Mouse (Mus musculus) liver, embryonic 14.5 days (tissue): Measurements from ENCODE around the gene Tmem270. TPM values are rescaled to one million over a fixed set of nuclear protein-coding genes. Genes with fewer than 3 reads are reported as not detected.

ENCODE experiments used
- ATAC-seq: fragments of 200-750 bp; cut with Nextera tagmentation; 2 replicates; pipeline ENCODE4 v1.8.0; 2017; ENCODE audit warnings: moderate number of reproducible peaks, mild to moderate bottlenecking, moderate library complexity; ENCODE audit not compliant: insufficient read depth
- DNase-seq, 3 experiments: peaks; one replicate each; pipeline ENCODE4 v3.0.0-alpha.2; 2012 to 2013; ENCODE audit warnings: low read depth in 3 of 3, low spot score in 3 of 3
- H3K27ac ChIP-seq: fragments of 300-500 bp; sonication (generic); 2 replicates; pipeline ENCODE4 v1.5.1; 2014; ENCODE audit warnings: moderate library complexity, mild to moderate bottlenecking, control low read depth, inconsistent platforms
- H3K27me3 ChIP-seq: fragments of 300-500 bp; sonication (generic); 2 replicates; pipeline ENCODE4 v1.6.1; 2014; ENCODE audit warnings: mild to moderate bottlenecking, low read length, moderate library complexity; ENCODE audit not compliant: control insufficient read depth, insufficient read depth
- H3K36me3 ChIP-seq: fragments of 300-500 bp; sonication (generic); replicated peaks from 2 replicates; pipeline ENCODE4 v1.6.1; 2014; ENCODE audit warnings: low read depth; ENCODE audit not compliant: control insufficient read depth, insufficient read depth
- H3K4me1 ChIP-seq, 2 experiments: fragments of 200-500 bp in 1 of 2; fragments of 300-500 bp in 1 of 2; sonication (generic) in 1 of 2; replicated peaks; 2 replicates each; pipeline ENCODE4 v1.6.1; 2012 to 2014; ENCODE audit warnings: antibody characterized with exemption in 1 of 2, inconsistent platforms in 1 of 2, low read length in 1 of 2; ENCODE audit not compliant: control insufficient read depth in 2 of 2, insufficient read depth in 2 of 2
- H3K4me2 ChIP-seq: fragments of 300-500 bp; sonication (generic); 2 replicates; pipeline ENCODE4 v1.6.1; 2014; ENCODE audit warnings: low read depth, mild to moderate bottlenecking, control low read depth, moderate library complexity
- H3K4me3 ChIP-seq, 2 experiments: fragments of 200-500 bp in 1 of 2; fragments of 300-500 bp in 1 of 2; sonication (generic) in 1 of 2; 2 replicates each; pipeline ENCODE4 v1.5.1; 2012 to 2014; ENCODE audit warnings: low read depth in 2 of 2, low read length in 2 of 2, mild to moderate bottlenecking in 2 of 2, control low read depth in 1 of 2, inconsistent platforms in 1 of 2, moderate library complexity in 1 of 2; ENCODE audit not compliant: insufficient read depth in 1 of 2
- H3K9ac ChIP-seq: fragments of 300-500 bp; sonication (generic); replicated peaks from 2 replicates; pipeline ENCODE4 v1.6.1; 2014; ENCODE audit warnings: mild to moderate bottlenecking, control low read depth, moderate library complexity
- H3K9me3 ChIP-seq: fragments of 300-500 bp; sonication (generic); 2 replicates; pipeline ENCODE4 v1.6.1; 2016; ENCODE audit warnings: low read length, mixed read lengths; ENCODE audit not compliant: control insufficient read depth
- CTCF ChIP-seq: IDR thresholded peaks from 2 replicates; pipeline ENCODE4 v1.5.1; 2016; ENCODE audit warnings: antibody characterized with exemption, low read depth, control low read depth
- EP300 ChIP-seq: IDR thresholded peaks from 2 replicates; pipeline ENCODE4 v1.6.1; 2016; ENCODE audit warnings: antibody characterized with exemption, low read depth
- WGBS: fragments of 180-500 bp; shearing (Covaris S2); extraction: QIAGEN DNeasy Blood & Tissue Kit; methylation state at CpG from one replicate; pipeline ENCODE4 v1.1.7; 2014; ENCODE audit not compliant: insufficient replicate concordance; 5-methylcytosine and 5-hydroxymethylcytosine counted together
- polyA plus RNA-seq, 2 experiments: library from polyadenylated mRNA; depleted of rRNA in 1 of 2; stranded (reverse) in 1 of 2; unstranded in 1 of 2; fragments of >200 nt; fragmentation: Nextera tagmentation in 1 of 2; extraction: Ambion mirVana in 1 of 2; gene quantifications; 2 replicates each; pipeline versions ENCODE4 v1.2.1 to v1.2.3; 2012 to 2014

Tmem270 gene
- polyA plus RNA-seq, 2 experiments: 0.04 TPM; not detected in 1

DNA sequence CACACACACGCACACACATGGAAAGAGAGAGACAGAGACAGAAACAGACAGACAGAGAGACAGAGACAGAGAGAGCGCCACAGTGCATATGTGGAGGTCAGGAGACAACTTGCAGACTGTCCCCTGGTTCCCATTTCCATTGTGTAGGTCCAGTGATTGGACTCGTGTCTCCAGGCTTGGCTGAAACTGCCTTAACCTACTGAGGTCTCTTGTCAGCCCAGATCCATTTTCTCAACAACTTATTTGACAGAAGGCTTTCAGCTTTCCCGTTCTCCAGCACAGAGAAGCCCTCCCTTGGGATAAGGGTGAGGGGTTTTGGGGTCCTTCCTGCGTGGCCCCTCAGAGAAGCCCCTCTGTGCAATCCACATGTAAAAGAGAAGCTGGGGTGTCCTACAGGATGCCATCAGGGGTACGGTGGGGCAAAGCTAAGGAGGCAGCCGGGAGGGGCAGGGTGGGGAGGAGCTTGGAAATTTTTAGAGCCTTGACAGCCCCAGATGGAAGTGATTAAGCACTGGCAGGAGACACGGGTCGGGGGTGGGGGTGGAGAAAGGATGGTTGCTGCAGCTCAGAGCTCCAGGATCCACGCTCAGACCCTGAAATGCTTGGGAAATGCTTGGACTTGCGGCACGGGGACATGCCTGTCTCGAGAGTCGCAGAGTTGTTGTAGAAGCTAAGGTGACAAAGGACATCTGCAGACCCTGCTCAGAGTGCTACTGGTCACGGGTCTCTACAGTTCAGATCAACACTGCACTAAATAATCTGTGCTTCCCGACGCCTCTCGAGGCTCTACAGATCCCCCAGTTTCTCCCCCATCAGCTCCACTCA lies 39.0 kb downstream of the Tmem270 start:
- H3K27ac ChIP-seq: no peak overlapping the region
- no peak overlapping the region for H3K4me2 ChIP-seq
- DNase-seq (no peak), ATAC-seq (no peak)
- H3K9ac ChIP-seq: no peak overlapping the region
- 49% methylated on average over 18 of the region's 18 CpGs for WGBS
- H3K27me3 ChIP-seq: no peaks in the 10 kb centered on the region
- no peaks in the 10 kb centered on the region for H3K36me3 ChIP-seq
- no peak overlapping the region for H3K4me3 ChIP-seq
- H3K9me3 ChIP-seq: no peaks in the 10 kb centered on the region
- no peaks in the 10 kb centered on the region for H3K4me1 ChIP-seq
- no peak for TF ChIP-seq CTCF
- no peak for TF ChIP-seq EP300

DNA sequence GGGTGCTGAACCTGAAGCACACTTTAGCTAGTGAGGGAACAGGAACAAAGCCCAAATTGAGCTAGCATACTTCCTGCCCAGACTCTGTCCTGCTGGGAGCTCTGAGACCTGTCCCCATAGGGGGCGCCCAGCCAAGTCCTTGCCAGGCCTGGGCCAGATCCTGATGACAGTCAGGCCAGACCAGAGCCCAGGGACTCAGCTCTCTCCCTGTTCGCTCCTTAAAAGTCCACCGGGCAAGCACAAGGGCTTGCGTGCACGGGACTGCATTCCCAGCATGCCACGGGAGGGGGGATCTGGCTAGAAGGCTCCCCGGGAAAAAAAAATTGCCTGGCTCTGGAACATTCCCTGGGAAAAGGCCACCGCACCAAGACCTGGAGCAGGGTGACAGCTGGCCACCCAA lies 41.4 kb downstream of the Tmem270 start:
- no peaks in the 10 kb centered on the region for H3K4me1 ChIP-seq
- no peaks in the 10 kb centered on the region for H3K36me3 ChIP-seq
- no peak overlapping the region for H3K27ac ChIP-seq
- H3K27me3 ChIP-seq: no peaks in the 10 kb centered on the region
- TF ChIP-seq CTCF (peak; percentile 26; the same call in 1 of the 2 replicates), EP300 (no peak)
- H3K9ac ChIP-seq: no peak overlapping the region
- H3K4me3 ChIP-seq: no peak overlapping the region
- DNase-seq (no peak), ATAC-seq (no peak)
- H3K9me3 ChIP-seq: no peaks in the 10 kb centered on the region
- WGBS: 58% methylated on average over 8 of the region's 8 CpGs
- no peak overlapping the region for H3K4me2 ChIP-seq

DNA sequence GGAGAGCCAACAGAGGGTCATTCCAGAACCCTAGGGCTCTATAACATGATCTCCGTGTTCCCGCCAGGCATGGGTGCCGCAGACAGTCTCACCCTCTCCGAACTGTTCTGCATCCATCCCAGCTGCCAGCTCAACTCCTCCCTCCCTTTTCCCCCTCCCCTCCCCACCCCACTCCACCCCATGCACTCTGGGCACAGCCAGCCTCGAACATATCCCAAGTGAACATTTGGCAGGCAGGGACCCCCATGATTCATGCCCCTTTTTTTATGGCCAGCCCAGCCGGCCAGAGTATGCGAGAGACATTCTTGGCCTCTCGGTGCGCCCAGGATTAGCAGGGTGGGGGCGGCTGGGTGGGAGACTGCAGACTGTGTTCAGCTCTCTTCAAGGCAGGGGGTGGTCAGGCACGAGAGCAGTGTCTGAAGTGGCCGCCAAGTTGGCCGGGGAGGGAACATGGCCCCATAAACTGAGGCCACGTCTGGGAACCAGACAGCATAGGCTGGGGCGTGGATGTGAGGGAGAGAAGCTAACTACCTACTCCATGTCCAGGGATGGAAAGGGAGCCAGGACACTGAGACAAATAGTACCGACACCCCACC lies 44.5 kb downstream of the Tmem270 start:
- no peaks in the 10 kb centered on the region for H3K4me1 ChIP-seq
- DNase-seq (no peak), ATAC-seq (no peak)
- no peak overlapping the region for H3K27ac ChIP-seq
- no peak for TF ChIP-seq CTCF
- no peak for TF ChIP-seq EP300
- no peaks in the 10 kb centered on the region for H3K27me3 ChIP-seq
- H3K9ac ChIP-seq: no peak overlapping the region
- H3K36me3 ChIP-seq: no peaks in the 10 kb centered on the region
- H3K4me2 ChIP-seq: no peak overlapping the region
- WGBS: 65% methylated on average over 16 of the region's 16 CpGs
- no peak overlapping the region for H3K4me3 ChIP-seq
- H3K9me3 ChIP-seq: no peaks in the 10 kb centered on the region

DNA sequence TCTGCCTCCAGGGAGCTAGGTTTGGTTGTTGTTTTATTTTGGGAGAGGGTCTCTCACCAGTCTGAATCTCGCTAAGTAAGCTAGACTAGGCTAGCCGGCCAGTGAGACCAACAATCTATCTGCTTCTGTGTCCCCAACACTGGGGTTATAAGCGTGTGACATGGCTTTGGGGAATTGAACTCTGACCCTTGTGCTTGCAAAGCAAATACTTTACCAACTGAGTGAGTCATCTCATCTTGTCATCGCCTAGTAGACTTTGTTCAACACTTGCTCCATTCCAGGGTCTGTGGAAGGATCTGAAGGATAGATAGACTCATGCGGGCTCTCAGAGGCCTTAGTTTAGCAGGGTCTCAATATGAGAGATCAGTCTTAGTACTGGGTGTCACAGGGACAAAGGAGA lies 47.3 kb downstream of the Tmem270 start:
- Histone ChIP-seq H3K4me1 (no peaks in the 10 kb centered on the region), H3K9ac (no peak overlapping the region), H3K27ac (no peak overlapping the region), H3K27me3 (no peaks in the 10 kb centered on the region), H3K4me3 (no peak overlapping the region), H3K36me3 (no peaks in the 10 kb centered on the region), H3K9me3 (no peaks in the 10 kb centered on the region), H3K4me2 (no peak overlapping the region)
- DNase-seq (no peak), ATAC-seq (no peak)
- TF ChIP-seq EP300 (no peak), CTCF (no peak)
- 51% methylated on average over 5 of the region's 5 CpGs for WGBS

DNA sequence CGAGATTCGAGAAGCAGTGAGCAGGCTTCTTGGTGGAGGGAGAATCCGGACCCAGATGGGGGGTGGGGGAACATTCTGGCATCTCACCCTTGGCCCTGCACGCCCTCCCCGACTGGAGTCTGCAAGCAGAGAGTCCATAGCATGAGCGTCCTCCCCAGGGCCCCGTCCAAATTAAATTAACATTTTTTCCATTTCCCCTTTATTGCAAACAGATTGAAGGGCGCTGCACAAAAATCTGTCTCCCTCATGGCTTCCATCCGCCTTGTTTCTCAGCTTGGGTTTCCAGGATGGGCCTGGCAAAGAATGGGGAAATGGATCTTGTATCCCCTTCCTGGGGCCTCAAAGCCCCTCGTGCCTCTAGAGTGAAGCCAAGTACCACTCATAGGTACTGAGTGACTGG lies 48.2 kb downstream of the Tmem270 start:
- no peak for ATAC-seq
- TF ChIP-seq CTCF: no peak
- no peak for TF ChIP-seq EP300
- 61% methylated on average over 10 of the region's 10 CpGs for WGBS

More for the DNA sequence above, 48.2 kb downstream of the Tmem270 start:
- DNase-seq: no peak
- Histone ChIP-seq H3K9ac (no peak overlapping the region), H3K9me3 (no peaks in the 10 kb centered on the region), H3K36me3 (no peaks in the 10 kb centered on the region), H3K4me2 (no peak overlapping the region), H3K4me1 (no peaks in the 10 kb centered on the region), H3K27me3 (no peaks in the 10 kb centered on the region), H3K4me3 (no peak overlapping the region), H3K27ac (no peak overlapping the region)
